Mouse (Mus musculus) C2C12 (cell line): ENCODE data around the gene Shtn1. TPM values are rescaled to one million over a fixed set of nuclear protein-coding genes. Genes with fewer than 3 reads are reported as not detected.

ENCODE experiments used
- H3K27me3 ChIP-seq: one replicate; pipeline ENCODE4 v1.6.1; 2011; ENCODE audit not compliant: control insufficient read depth, insufficient read depth, insufficient read length
- H3K36me3 ChIP-seq: one replicate; pipeline ENCODE4 v1.6.1; 2011; ENCODE audit not compliant: control insufficient read depth, insufficient read depth
- H3K4me3 ChIP-seq: one replicate; pipeline ENCODE4 v1.5.1; 2011; ENCODE audit warnings: mild to moderate bottlenecking, control low read depth; ENCODE audit not compliant: poor library complexity, insufficient read depth, severe bottlenecking
- H3K79me2 ChIP-seq: one replicate; pipeline ENCODE4 v1.6.1; 2011; ENCODE audit not compliant: control insufficient read depth, insufficient read depth
- H3K79me3 ChIP-seq: one replicate; pipeline ENCODE4 v1.6.1; 2011; ENCODE audit warnings: low read depth, control low read depth
- H3ac ChIP-seq: one replicate; pipeline ENCODE3; 2011; ENCODE audit warnings: low read depth; ENCODE audit not compliant: control insufficient read depth, insufficient read length
- CEBPB ChIP-seq: IDR thresholded peaks from one replicate; pipeline ENCODE4 v1.6.1; 2011; ENCODE audit warnings: low read depth, mild to moderate bottlenecking, control low read depth, moderate library complexity
- CTCF ChIP-seq: IDR thresholded peaks from one replicate; pipeline ENCODE4 v1.5.1; 2011; ENCODE audit not compliant: control insufficient read depth, insufficient read depth, insufficient read length
- FOSL1 ChIP-seq: IDR thresholded peaks from one replicate; pipeline ENCODE4 v1.8.0; 2011; ENCODE audit warnings: mild to moderate bottlenecking, low read length; ENCODE audit not compliant: poor library complexity, insufficient read depth, severe bottlenecking
- MAX ChIP-seq: IDR thresholded peaks from one replicate; pipeline ENCODE4 v1.6.1; 2011; ENCODE audit warnings: mild to moderate bottlenecking, control low read depth
- MYOD1 ChIP-seq: IDR thresholded peaks from one replicate; pipeline ENCODE4 v1.6.1; 2011; ENCODE audit warnings: low read depth; ENCODE audit not compliant: control insufficient read depth, insufficient read length
- MYOG ChIP-seq: IDR thresholded peaks from one replicate; pipeline ENCODE4 v1.6.1; 2011; ENCODE audit not compliant: control insufficient read depth, insufficient read length; ENCODE audit errors: extremely low read depth
- USF1 ChIP-seq: IDR thresholded peaks from one replicate; pipeline ENCODE4 v1.6.1; 2011; ENCODE audit warnings: low read depth, mild to moderate bottlenecking, control low read depth, moderate library complexity
- polyA plus RNA-seq: library from polyadenylated mRNA; unstranded; fragments of >200 nt; fragmentation: generic; extraction: Trizol; gene quantifications from one replicate; pipeline ENCODE4 v1.2.1, GENCODE M21; 2012; ENCODE audit warnings: missing spikeins

The Shtn1 gene
- polyA plus RNA-seq, 1 experiment: 0.26 TPM

DNA sequence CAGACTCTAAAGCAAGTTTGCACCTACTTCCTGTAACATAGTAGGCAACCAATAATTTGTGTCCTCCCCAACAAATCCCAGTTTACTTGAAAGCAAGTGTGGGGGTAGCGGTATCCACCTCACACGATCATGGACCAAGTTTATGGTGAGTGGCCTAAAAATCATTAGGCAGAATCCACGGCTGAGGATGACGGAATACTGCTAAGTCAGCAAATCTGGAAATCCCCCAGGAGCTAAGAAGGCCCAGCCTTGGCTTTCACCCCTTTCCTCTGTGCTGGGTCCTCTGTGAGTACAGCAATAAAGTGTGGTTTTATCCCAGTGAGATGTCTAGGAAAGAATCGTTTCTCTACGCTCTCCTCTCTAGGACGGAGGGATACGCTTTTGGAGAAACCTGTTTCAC, 121.1 kb downstream of the Shtn1 start:
- Histone ChIP-seq H3K79me2 (no peaks in the 10 kb centered on the region), H3K79me3 (no peaks in the 10 kb centered on the region), H3K27me3 (peaks cover 23% of the 10 kb centered on the region), H3K36me3 (no peaks in the 10 kb centered on the region), H3K4me3 (no peak overlapping the region), H3ac (no peak overlapping the region)
- TF ChIP-seq MAX (no peak), CEBPB (no peak), USF1 (no peak), CTCF (no peak), FOSL1 (no peak), MYOG (no peak), MYOD1 (no peak)

DNA sequence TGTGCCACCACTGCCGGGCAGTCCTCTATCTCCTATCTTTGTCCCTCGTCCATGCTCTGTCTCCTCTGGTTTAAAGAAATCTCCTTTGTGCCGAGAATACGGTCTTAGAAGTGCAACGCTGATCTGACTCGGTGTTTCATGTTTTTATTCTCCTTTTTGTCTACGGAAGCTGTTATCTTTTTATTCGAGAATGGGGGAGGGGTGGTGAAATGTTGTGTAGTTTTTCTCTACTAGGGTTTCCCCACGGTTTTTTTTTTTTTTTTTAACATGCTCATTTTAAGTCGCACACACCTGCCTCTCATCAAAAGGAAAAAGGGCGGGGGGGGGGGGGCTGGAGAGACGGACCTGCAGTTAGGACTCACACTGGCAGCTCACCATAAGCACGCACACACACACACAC, 123.7 kb downstream of the Shtn1 start:
- H3K79me2 ChIP-seq: no peaks in the 10 kb centered on the region
- no peak overlapping the region for H3ac ChIP-seq
- H3K27me3 ChIP-seq: peaks cover 21% of the 10 kb centered on the region
- H3K36me3 ChIP-seq: no peaks in the 10 kb centered on the region
- no peak overlapping the region for H3K4me3 ChIP-seq
- no peak for TF ChIP-seq USF1
- TF ChIP-seq MYOG: no peak
- TF ChIP-seq MAX: no peak
- TF ChIP-seq MYOD1: no peak
- no peak for TF ChIP-seq CTCF
- no peak for TF ChIP-seq CEBPB
- no peak for TF ChIP-seq FOSL1
- H3K79me3 ChIP-seq: no peaks in the 10 kb centered on the region

DNA sequence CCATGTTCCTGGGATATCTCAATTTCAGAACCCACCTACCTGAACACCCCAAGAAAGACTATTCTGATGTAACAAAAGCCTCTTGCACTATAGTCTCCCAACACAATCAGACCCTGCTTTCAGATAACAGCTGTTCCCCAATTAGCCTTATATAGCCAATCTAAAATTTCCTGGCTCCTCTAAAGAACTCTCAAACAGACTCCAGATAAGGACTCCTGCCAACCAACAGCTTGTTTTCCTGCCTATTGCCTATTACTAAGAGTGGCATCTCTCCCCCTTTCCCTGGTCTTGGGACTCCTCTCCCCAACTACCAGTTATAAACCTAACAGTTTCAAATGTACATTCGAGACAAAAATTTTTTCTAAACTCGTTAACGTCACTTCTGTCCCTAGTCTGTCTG, 124.4 kb downstream of the Shtn1 start:
- TF ChIP-seq MYOG: no peak
- no peak for TF ChIP-seq MYOD1
- no peak for TF ChIP-seq CEBPB
- no peak for TF ChIP-seq FOSL1
- no peak for TF ChIP-seq MAX
- no peak for TF ChIP-seq USF1
- TF ChIP-seq CTCF: no peak
- no peaks in the 10 kb centered on the region for H3K79me2 ChIP-seq
- H3K79me3 ChIP-seq: no peaks in the 10 kb centered on the region
- H3K36me3 ChIP-seq: no peaks in the 10 kb centered on the region
- no peak overlapping the region for H3ac ChIP-seq
- H3K27me3 ChIP-seq: peaks cover 21% of the 10 kb centered on the region
- H3K4me3 ChIP-seq: no peak overlapping the region

DNA sequence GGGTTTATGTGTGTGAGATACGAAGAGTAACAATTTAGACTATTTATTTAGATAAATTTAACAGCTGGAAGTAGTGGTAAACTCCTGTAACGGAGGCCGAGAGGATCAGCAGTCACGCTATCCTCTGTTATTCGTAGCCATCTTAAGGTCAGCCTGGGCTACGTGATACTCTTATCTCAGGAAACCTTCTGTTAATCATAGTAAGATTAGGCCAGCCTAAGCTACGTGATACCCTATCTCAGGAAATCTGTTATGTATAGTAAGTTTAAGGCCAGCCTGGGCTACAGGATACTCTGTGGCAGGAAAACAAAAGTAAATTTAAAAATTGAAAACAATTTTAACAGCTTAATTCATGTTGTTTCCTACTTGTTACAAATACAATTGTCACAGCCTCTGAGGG, 129.9 kb downstream of the Shtn1 start:
- Histone ChIP-seq H3K36me3 (no peaks in the 10 kb centered on the region), H3K79me3 (no peaks in the 10 kb centered on the region), H3K79me2 (no peaks in the 10 kb centered on the region), H3K4me3 (no peak overlapping the region), H3K27me3 (peaks cover 8% of the 10 kb centered on the region), H3ac (no peak overlapping the region)
- TF ChIP-seq CEBPB (no peak), MYOG (no peak), MAX (no peak), USF1 (no peak), MYOD1 (no peak), CTCF (no peak)

DNA sequence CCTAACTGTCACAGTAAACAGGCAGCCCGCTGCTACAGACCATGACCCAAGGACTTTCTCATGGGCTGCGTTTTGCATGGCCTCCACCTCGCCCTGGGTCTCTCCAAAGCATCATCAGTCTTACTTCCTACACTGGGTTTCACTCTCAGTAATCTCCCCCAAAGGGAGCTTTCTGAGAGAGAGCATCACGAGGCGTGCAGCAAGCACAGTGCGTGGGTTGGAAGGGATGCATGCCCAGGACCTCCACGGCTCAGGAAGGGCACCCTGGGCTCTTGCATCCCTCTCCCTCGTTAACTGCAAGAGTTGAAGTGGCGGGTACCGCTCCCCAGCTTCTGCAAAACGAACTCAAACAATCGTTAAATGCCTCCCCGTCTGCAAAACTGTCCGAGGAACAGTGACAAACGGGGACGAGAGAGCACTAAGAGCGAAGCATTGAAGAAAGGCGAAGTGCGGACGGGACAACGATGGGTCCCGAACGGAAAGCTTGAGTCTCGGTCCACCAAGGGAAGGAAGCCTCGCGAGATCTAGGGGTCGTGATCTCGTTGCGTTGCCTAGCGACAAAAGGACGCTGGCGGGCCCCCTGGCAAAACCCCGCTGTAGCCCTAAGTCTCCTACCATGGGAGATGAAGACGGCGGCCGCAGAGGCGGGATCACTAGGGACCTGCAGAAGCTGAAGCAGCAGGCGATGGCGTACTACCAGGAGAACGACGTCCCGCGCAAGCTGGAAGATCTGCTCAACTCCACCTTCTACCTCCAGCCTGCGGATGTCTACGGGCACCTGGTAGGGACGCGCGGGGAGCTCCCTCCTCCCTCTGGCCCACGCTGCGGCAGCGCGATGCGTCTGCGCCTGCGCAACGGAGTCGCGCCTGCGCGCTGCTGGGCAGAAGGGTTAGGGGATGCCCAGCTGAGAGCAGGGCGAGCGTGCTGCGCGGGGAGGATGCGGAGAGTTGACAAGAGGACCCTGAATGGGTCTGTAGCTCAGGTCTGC, 132.8 kb downstream of the Shtn1 start, which contains the start of the genes Eno4 and Hspa12a:
TSS of gene Eno4 (plus strand) at position 585 of the 988 bp plus-strand sequence.
TSS of gene Hspa12a (minus strand) at position 814 of the 988 bp plus-strand sequence.
- no peaks in the 10 kb centered on the region for H3K36me3 ChIP-seq
- TF ChIP-seq MAX (peak; percentile 92), CTCF (no peak)
- H3K27me3 ChIP-seq: no peaks in the 10 kb centered on the region
- no peaks in the 10 kb centered on the region for H3K79me2 ChIP-seq
- H3ac ChIP-seq: peak within 1 kb of the TSS; percentile 84
- peak within 1 kb of the TSS; percentile 50 for H3K4me3 ChIP-seq
- no peaks in the 10 kb centered on the region for H3K79me3 ChIP-seq

DNA sequence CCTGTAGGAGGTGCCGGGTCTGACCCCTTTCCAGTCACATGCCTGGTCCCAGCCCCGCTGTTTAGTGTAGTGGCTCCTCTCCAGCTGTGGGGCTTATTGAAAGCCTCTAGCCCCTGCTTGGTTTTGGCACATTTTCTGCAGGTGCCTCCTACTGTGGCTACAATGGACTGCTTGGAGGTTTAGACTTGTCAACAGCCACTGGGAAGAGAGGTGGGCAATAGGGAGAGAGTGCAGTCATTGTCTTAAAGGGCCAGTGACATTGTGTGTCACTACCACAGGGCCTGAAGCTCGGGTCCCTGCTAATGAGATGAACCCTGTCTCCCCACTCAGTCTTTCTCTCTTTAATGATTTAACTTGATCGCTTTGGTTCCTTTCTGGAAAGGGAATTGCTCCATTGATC, 142.8 kb downstream of the Shtn1 start:
- no peak for TF ChIP-seq USF1
- TF ChIP-seq FOSL1: no peak
- no peak for TF ChIP-seq CTCF
- TF ChIP-seq MYOG: no peak
- no peak for TF ChIP-seq CEBPB
- TF ChIP-seq MAX: no peak
- no peak for TF ChIP-seq MYOD1
- no peaks in the 10 kb centered on the region for H3K27me3 ChIP-seq
- H3K79me2 ChIP-seq: no peaks in the 10 kb centered on the region

More for the DNA sequence above, 142.8 kb downstream of the Shtn1 start:
- no peaks in the 10 kb centered on the region for H3K36me3 ChIP-seq
- no peak overlapping the region for H3ac ChIP-seq
- no peak overlapping the region for H3K4me3 ChIP-seq
- no peaks in the 10 kb centered on the region for H3K79me3 ChIP-seq
